21 mouse cellular contexts compared by ENCODE assay signal in genomic region chr8:49905099-49905498, GRCm38 (mm10).
A peak's percentile ranks its signal among the peaks of the same experiment; 100 is the strongest.
DNase-seq lines count a peak whose midpoint lies in the region; ATAC-seq and TF ChIP-seq lines count a peak whose summit lies in the region.
"Had no signal": no experiment of that assay in that cellular context is flagged by ENCODE, and none has a peak within 500 bp of the region (broad histone marks: within the 10 kb centered on the region; RNA-seq: fewer than 3 reads in every experiment).

No protein-coding gene starts in this region.

- H3K9ac ChIP-seq in embryonic facial prominence, embryonic 14.5 days (ENCODE audit: low read depth, low read length): no peak overlapping the region
- no peak overlapping the region for H3K9ac ChIP-seq in limb, embryonic 13.5 days
- no peak overlapping the region for H3K9ac ChIP-seq in limb, embryonic 14.5 days (ENCODE audit: low read depth, low read length, severe bottlenecking)
- no peak overlapping the region for H3K9ac ChIP-seq in midbrain, embryonic 13.5 days (replicated peaks)

- no peak for TF ChIP-seq POLR2A in limb, embryonic 14.5 days (IDR thresholded peaks at IDR 0.05; ENCODE audit: borderline replicate concordance, extremely low read depth, insufficient read depth, insufficient read length)

- no peaks in the 10 kb centered on the region; the same call in 1 of the 2 replicates for H3K9me3 ChIP-seq in embryonic facial prominence, embryonic 14.5 days (ENCODE audit: control insufficient read depth, low read length)
- no peaks in the 10 kb centered on the region for H3K9me3 ChIP-seq in embryonic facial prominence, embryonic 10.5 days
- H3K9me3 ChIP-seq in limb, embryonic 13.5 days: no peaks in the 10 kb centered on the region; the same call in 1 of the 2 replicates
- no peaks in the 10 kb centered on the region for H3K9me3 ChIP-seq in limb, embryonic 10.5 days (replicated peaks)
- H3K9me3 ChIP-seq in limb, embryonic 14.5 days (ENCODE audit: control insufficient read depth, low read length): no peaks in the 10 kb centered on the region
- H3K9me3 ChIP-seq in midbrain, embryonic 13.5 days: no peaks in the 10 kb centered on the region
- H3K9me3 ChIP-seq: G1E had no signal

- ATAC-seq in embryonic facial prominence, embryonic 14.5 days (ENCODE audit: low read depth): peak; percentile 47; the same call in 1 of the 2 replicates
- ATAC-seq in limb, embryonic 13.5 days (ENCODE audit: low FRiP score, low read depth): peak; percentile 61; the same call in 1 of the 2 replicates
- ATAC-seq in limb, embryonic 14.5 days (ENCODE audit: low FRiP score, low read depth): 0 out of 2 replicates have a peak, but pooled peaks have one; percentile 55
- ATAC-seq in midbrain, embryonic 13.5 days: no peak
- ATAC-seq: activated CD4-positive, CD25-positive, alpha-beta regulatory T cell, adult 4 months; CD4-positive, CD25-positive, alpha-beta regulatory T cell, adult 4 months; Patski had no signal

- DNase-seq in embryonic facial prominence, embryonic 14.5 days (ENCODE audit: low spot score): peak; percentile 74
- no peak for DNase-seq in embryonic facial prominence, embryonic 10.5 days (ENCODE audit: low spot score)
- no peak for DNase-seq in limb, embryonic 10.5 days (ENCODE audit: low spot score)
- DNase-seq in limb, embryonic 14.5 days (ENCODE audit: low spot score): peak; percentile 26
- DNase-seq: adrenal gland, adult 2 months; adrenal gland, adult 8-10 months; adrenal gland, postnatal 10 days; adrenal gland, postnatal 14 days; adrenal gland, postnatal 25 days; adrenal gland, postnatal 36 days; B cell, adult 2 months; cerebellum, adult 11 months; cerebellum, adult 11-12 months; cerebellum, adult 18-20 months had no signal

- no peak overlapping the region for H3K4me3 ChIP-seq in embryonic facial prominence, embryonic 14.5 days (ENCODE audit: low read depth, low read length)
- H3K4me3 ChIP-seq in embryonic facial prominence, embryonic 10.5 days: no peak overlapping the region
- no peak overlapping the region for H3K4me3 ChIP-seq in limb, embryonic 13.5 days
- no peak overlapping the region for H3K4me3 ChIP-seq in limb, embryonic 10.5 days
- no peak overlapping the region for H3K4me3 ChIP-seq in limb, embryonic 14.5 days (replicated peaks; ENCODE audit: low read length)
- no peak overlapping the region for H3K4me3 ChIP-seq in midbrain, embryonic 13.5 days (replicated peaks)

- no peak overlapping the region for H3K27ac ChIP-seq in embryonic facial prominence, embryonic 14.5 days (replicated peaks; ENCODE audit: low read depth, low read length)
- H3K27ac ChIP-seq in embryonic facial prominence, embryonic 10.5 days (replicated peaks): no peak overlapping the region
- H3K27ac ChIP-seq in limb, embryonic 13.5 days: no peak overlapping the region
- no peak overlapping the region for H3K27ac ChIP-seq in limb, embryonic 10.5 days
- H3K27ac ChIP-seq in limb, embryonic 14.5 days (replicated peaks; ENCODE audit: low read depth, low read length): no peak overlapping the region
- H3K27ac ChIP-seq in midbrain, embryonic 13.5 days: no peak overlapping the region

- H3K36me3 ChIP-seq in embryonic facial prominence, embryonic 14.5 days (ENCODE audit: control insufficient read depth, insufficient read depth, low read length): no peaks in the 10 kb centered on the region
- H3K36me3 ChIP-seq in embryonic facial prominence, embryonic 10.5 days (replicated peaks): no peaks in the 10 kb centered on the region
- no peaks in the 10 kb centered on the region for H3K36me3 ChIP-seq in limb, embryonic 13.5 days
- H3K36me3 ChIP-seq in limb, embryonic 10.5 days: no peaks in the 10 kb centered on the region
- no peaks in the 10 kb centered on the region for H3K36me3 ChIP-seq in limb, embryonic 14.5 days (ENCODE audit: control insufficient read depth, insufficient read depth, low read length)
- H3K36me3 ChIP-seq in midbrain, embryonic 13.5 days: no peaks in the 10 kb centered on the region
- H3K36me3 ChIP-seq: G1E had no signal

- H3K27me3 ChIP-seq in embryonic facial prominence, embryonic 14.5 days (replicated peaks; ENCODE audit: control insufficient read depth, insufficient read depth, low read length): no peaks in the 10 kb centered on the region
- H3K27me3 ChIP-seq in embryonic facial prominence, embryonic 10.5 days (replicated peaks; ENCODE audit: low read depth, poor library complexity, severe bottlenecking): no peaks in the 10 kb centered on the region
- no peaks in the 10 kb centered on the region for H3K27me3 ChIP-seq in limb, embryonic 13.5 days
- no peaks in the 10 kb centered on the region for H3K27me3 ChIP-seq in limb, embryonic 10.5 days (ENCODE audit: low read depth, poor library complexity, severe bottlenecking)
- H3K27me3 ChIP-seq in limb, embryonic 14.5 days (ENCODE audit: control insufficient read depth, insufficient read depth, low read length): no peaks in the 10 kb centered on the region
- H3K27me3 ChIP-seq in midbrain, embryonic 13.5 days: no peaks in the 10 kb centered on the region
- H3K27me3 ChIP-seq: CH12.LX had no signal

- H3K4me2 ChIP-seq in embryonic facial prominence, embryonic 14.5 days (ENCODE audit: low read depth, low read length): no peak overlapping the region
- no peak overlapping the region for H3K4me2 ChIP-seq in limb, embryonic 13.5 days (replicated peaks)
- no peak overlapping the region for H3K4me2 ChIP-seq in limb, embryonic 14.5 days (replicated peaks; ENCODE audit: low read depth, low read length, severe bottlenecking)
- no peak overlapping the region for H3K4me2 ChIP-seq in midbrain, embryonic 13.5 days (replicated peaks)

- peaks cover 12% of the 10 kb centered on the region for H3K4me1 ChIP-seq in embryonic facial prominence, embryonic 14.5 days (ENCODE audit: control insufficient read depth, insufficient read depth, low read length)
- H3K4me1 ChIP-seq in embryonic facial prominence, embryonic 10.5 days: peaks cover 14% of the 10 kb centered on the region
- H3K4me1 ChIP-seq in limb, embryonic 13.5 days: peaks cover 12% of the 10 kb centered on the region
- peaks cover 11% of the 10 kb centered on the region for H3K4me1 ChIP-seq in limb, embryonic 10.5 days
- H3K4me1 ChIP-seq in limb, embryonic 14.5 days (ENCODE audit: control insufficient read depth, insufficient read depth, low read length): peaks cover 7% of the 10 kb centered on the region
- H3K4me1 ChIP-seq in midbrain, embryonic 13.5 days (replicated peaks): peaks cover 12% of the 10 kb centered on the region

Comparison
In these comparisons a context has a peak if more than half of its experiments do, and no peak if none do; other contexts are left out.
1. DNase-seq: peak in embryonic facial prominence, embryonic 14.5 days (single experiment) and limb, embryonic 14.5 days (single experiment); none in embryonic facial prominence, embryonic 10.5 days (single experiment) and limb, embryonic 10.5 days (single experiment).